Mouse (Mus musculus) hindbrain, embryonic 10.5 days (tissue): ENCODE results near the gene Cenpx. TPM values are rescaled to one million over a fixed set of nuclear protein-coding genes. Genes with fewer than 3 reads are reported as not detected.
"Not testable (repeated sequence)": the region's sequence is repeated elsewhere in the genome, so short reads cannot be mapped to it uniquely, and the experiment has no call there.

Experiments used
- DNase-seq: peaks from one replicate; pipeline ENCODE4 v3.0.0-alpha.2; 2017; ENCODE audit warnings: low spot score
- H3K27ac ChIP-seq: fragments of 300-500 bp; sonication (generic); 2 replicates; pipeline ENCODE4 v1.5.1; 2016; ENCODE audit warnings: mild to moderate bottlenecking, moderate library complexity
- H3K27me3 ChIP-seq: fragments of 300-500 bp; sonication (generic); 2 replicates; pipeline ENCODE4 v1.6.1; 2016; ENCODE audit warnings: mild to moderate bottlenecking; ENCODE audit not compliant: poor library complexity, insufficient read depth, severe bottlenecking
- H3K36me3 ChIP-seq: fragments of 300-500 bp; sonication (generic); 2 replicates; pipeline ENCODE4 v1.6.1; 2016; ENCODE audit warnings: mild to moderate bottlenecking, moderate library complexity
- H3K4me1 ChIP-seq: fragments of 300-500 bp; sonication (generic); replicated peaks from 2 replicates; pipeline ENCODE4 v1.6.1; 2016; ENCODE audit warnings: mild to moderate bottlenecking
- H3K4me3 ChIP-seq: fragments of 300-500 bp; sonication (generic); 2 replicates; pipeline ENCODE4 v1.5.1; 2016; ENCODE audit warnings: mild to moderate bottlenecking, moderate library complexity
- H3K9me3 ChIP-seq: fragments of 300-500 bp; sonication (generic); 2 replicates; pipeline ENCODE4 v1.6.1; 2016; ENCODE audit warnings: mild to moderate bottlenecking, moderate library complexity
- WGBS: fragments of 180-500 bp; shearing (Covaris S2); methylation state at CpG from one replicate; pipeline ENCODE4 v1.1.7; 2016; 5-methylcytosine and 5-hydroxymethylcytosine counted together
- polyA plus RNA-seq: library from polyadenylated mRNA; unstranded; fragments of >200 nt; fragmentation: Nextera tagmentation; extraction: Ambion mirVana; gene quantifications from 2 replicates; pipeline ENCODE4 v1.2.1, GENCODE M21; 2016

The Cenpx gene
- polyA plus RNA-seq, 1 experiment from 2014 or later = 137 TPM

- Histone ChIP-seq H3K36me3 (peaks cover 98% of the 10 kb centered on the region), H3K4me3 (no peak overlapping the region), H3K9me3 (no peaks in the 10 kb centered on the region), H3K27me3 (no peaks in the 10 kb centered on the region), H3K4me1 (peaks cover 23% of the 10 kb centered on the region), H3K27ac (no peak overlapping the region)
- no peak for DNase-seq
- WGBS = 92% methylated on average over 3 of the region's 3 CpGs
These were observed 30.0 kb downstream of the Cenpx start for GRCm38 (mm10) chr11:120683536-120683935.

DNA sequence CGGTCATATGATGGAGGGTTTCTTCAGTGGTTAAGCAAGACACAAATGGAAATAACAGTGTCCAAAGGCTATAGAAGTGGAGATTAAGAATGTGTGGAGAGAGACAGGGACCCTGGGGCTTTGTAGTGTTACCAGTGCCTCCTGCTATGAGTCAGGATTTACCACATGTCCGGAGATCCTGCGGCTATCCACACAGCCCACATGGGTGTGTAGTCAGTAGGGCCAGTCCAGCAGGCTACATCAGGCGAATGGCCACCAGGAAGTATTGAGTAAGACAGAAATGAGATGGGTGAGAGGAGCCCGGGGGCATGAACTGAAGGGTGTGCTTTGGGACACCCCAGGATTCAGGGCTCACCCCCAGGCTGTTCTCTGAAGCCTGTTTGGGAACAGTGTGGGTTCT is 30.9 kb downstream of the Cenpx start:
- no peak for DNase-seq
- WGBS = 95% methylated on average over 5 of the region's 5 CpGs
- Histone ChIP-seq H3K4me1 (peaks cover 23% of the 10 kb centered on the region), H3K4me3 (no peak overlapping the region), H3K36me3 (peaks cover 98% of the 10 kb centered on the region), H3K27me3 (no peaks in the 10 kb centered on the region), H3K9me3 (no peaks in the 10 kb centered on the region), H3K27ac (no peak overlapping the region)

GRCm38 (mm10) chr11:120679909-120680308 is 33.6 kb downstream of the Cenpx start:
- Histone ChIP-seq H3K4me3 (no peak overlapping the region), H3K27ac (no peak overlapping the region), H3K9me3 (no peaks in the 10 kb centered on the region), H3K4me1 (peaks cover 12% of the 10 kb centered on the region; the same call in 1 of the 2 replicates), H3K36me3 (peaks cover 97% of the 10 kb centered on the region), H3K27me3 (no peaks in the 10 kb centered on the region)
- no peak for DNase-seq
- WGBS = 83% methylated on average over 3 of the region's 3 CpGs

DNA sequence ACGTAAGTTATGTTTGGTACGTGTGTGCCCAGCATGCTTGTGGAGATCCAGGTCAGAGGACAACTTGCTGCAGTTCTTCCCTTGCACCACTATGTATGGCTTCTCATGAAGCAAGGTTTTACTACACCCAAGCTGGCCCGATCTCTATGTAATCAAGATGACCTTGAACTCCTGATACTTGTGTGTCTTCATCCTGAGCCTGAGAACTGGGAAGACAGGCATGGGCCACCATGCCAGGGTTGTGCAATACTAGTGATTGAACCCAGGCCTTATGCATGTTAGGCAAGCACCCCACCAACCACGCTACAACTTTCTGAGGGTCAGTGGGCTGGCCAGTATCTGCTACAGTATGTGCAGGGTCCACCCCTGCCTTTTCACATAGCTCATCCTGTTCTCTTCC is 36.6 kb downstream of the Cenpx start:
- Histone ChIP-seq H3K27me3 (no peaks in the 10 kb centered on the region), H3K4me3 (no peak overlapping the region), H3K36me3 (peaks cover 71% of the 10 kb centered on the region), H3K27ac (no peak overlapping the region), H3K9me3 (no peaks in the 10 kb centered on the region), H3K4me1 (peaks cover 28% of the 10 kb centered on the region)
- WGBS = 96% methylated on average over 4 of the region's 4 CpGs
- no peak for DNase-seq

GRCm38 (mm10) chr11:120675875-120676274 is 37.7 kb downstream of the Cenpx start:
- H3K27me3 ChIP-seq, DNase-seq, H3K4me3 ChIP-seq, H3K9me3 ChIP-seq, H3K27ac ChIP-seq: not testable (repeated sequence)
- peaks cover 60% of the 10 kb centered on the region for H3K36me3 ChIP-seq
- 89% methylated on average over 5 of the region's 5 CpGs for WGBS
- peaks cover 28% of the 10 kb centered on the region for H3K4me1 ChIP-seq

- Histone ChIP-seq H3K27ac (peak overlapping the region; percentile 99), H3K27me3 (no peaks in the 10 kb centered on the region), H3K4me1 (peaks cover 28% of the 10 kb centered on the region), H3K9me3 (no peaks in the 10 kb centered on the region), H3K4me3 (peak overlapping the region; percentile 79), H3K36me3 (peaks cover 38% of the 10 kb centered on the region)
- WGBS = 40% methylated on average over 12 of the region's 12 CpGs
- no peak for DNase-seq
These were observed 39.9 kb downstream of the Cenpx start for GRCm38 (mm10) chr11:120673594-120674122.

DNA sequence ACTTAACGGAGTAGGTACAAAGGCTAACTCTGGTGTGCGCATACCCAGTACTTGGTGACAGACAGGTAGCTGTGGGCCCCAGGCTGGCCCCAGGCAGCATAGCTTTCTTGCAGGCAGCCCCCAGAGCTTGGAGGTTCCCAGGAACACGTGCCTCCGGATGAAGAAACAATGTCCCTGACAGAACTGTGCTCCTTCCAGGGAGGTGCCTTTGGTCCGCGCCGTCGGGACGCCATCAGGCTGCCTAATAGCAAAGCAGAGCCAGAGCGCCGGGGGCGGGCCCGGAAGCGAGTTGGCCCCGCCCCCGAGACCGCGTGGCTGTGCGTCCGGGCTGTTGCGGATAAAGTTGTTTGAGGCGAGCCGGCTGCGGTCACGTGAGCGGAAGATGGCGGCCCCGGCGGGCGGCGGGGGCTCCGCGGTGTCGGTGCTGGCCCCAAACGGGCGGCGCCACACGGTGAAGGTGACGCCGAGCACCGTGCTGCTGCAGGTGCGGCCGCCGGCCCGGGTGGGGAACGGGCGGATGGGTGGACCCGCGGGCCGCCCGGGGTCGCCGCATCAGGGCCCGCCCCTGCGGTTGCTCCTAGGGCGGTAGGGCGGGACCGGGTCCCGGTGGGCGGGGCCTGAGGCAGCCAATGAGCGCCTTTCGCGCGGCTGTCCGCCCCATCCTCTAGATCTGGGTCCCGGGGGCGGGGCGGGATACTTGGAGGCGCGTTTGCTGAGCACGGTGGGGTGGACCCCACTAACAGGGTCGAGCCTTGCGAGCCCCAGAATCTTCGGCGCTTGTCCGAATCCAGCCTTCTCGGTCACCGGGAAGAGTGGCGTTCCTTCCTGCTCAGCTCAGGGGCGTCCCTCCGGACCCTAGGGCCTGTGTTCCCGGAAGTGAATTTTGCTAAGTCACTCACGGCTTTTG is 40.6 kb downstream of the Cenpx start, which contains the start of gene Aspscr1:
Aspscr1 (plus strand) TSS at position 287 of the 907 bp plus-strand sequence.
- Histone ChIP-seq H3K9me3 (no peaks in the 10 kb centered on the region), H3K36me3 (peaks cover 31% of the 10 kb centered on the region), H3K27ac (peak within 1 kb of the TSS; percentile 99), H3K27me3 (no peaks in the 10 kb centered on the region), H3K4me1 (peaks cover 25% of the 10 kb centered on the region), H3K4me3 (peak within 1 kb of the TSS; percentile 79)
- WGBS = 1% methylated on average over 83 of the region's 83 CpGs
- DNase-seq = peak; percentile 94

- DNase-seq = peak; percentile 28
- WGBS = 8% methylated on average over 3 of the region's 3 CpGs
- H3K9me3 ChIP-seq = no peaks in the 10 kb centered on the region
- no peaks in the 10 kb centered on the region for H3K36me3 ChIP-seq
- H3K4me3 ChIP-seq = peak overlapping the region; percentile 16
- no peak overlapping the region for H3K27ac ChIP-seq
- peaks cover 43% of the 10 kb centered on the region for H3K27me3 ChIP-seq
- peaks cover 16% of the 10 kb centered on the region for H3K4me1 ChIP-seq
These were observed 46.9 kb downstream of the Cenpx start for GRCm38 (mm10) chr11:120666617-120667016.

- H3K36me3 ChIP-seq = no peaks in the 10 kb centered on the region
- H3K4me1 ChIP-seq = peaks cover 28% of the 10 kb centered on the region
- no peak overlapping the region for H3K4me3 ChIP-seq
- H3K27ac ChIP-seq = no peak overlapping the region
- peak; percentile 27 for DNase-seq
- H3K27me3 ChIP-seq = peaks cover 55% of the 10 kb centered on the region
- H3K9me3 ChIP-seq = no peaks in the 10 kb centered on the region
- WGBS = 75% methylated on average over 3 of the region's 3 CpGs
These were observed 48.1 kb downstream of the Cenpx start for GRCm38 (mm10) chr11:120665406-120665805.

DNA sequence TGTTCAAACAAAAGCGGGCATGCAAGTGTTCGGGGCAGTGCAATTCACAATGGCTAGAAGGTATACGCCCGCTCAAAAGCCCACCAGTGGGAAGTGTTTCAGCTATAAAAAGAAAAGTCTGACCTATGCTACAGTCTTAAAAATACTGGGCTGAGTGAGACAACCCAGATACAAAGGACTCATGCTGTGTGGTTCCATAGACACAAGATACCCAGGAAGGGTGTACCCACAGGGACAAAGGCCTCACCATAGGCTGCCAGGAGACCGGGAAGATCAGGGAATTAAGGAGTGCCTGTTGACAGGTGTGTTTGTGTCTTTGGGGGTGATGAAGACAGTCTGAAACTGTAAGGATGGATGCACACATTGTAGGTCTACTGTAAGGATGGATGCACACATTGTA is 49.8 kb downstream of the Cenpx start:
- H3K4me1 ChIP-seq = peaks cover 45% of the 10 kb centered on the region
- WGBS = 65% methylated on average over 5 of the region's 5 CpGs

GRCm38 (mm10) chr11:120662759-120663158 is 50.8 kb downstream of the Cenpx start:
- no peaks in the 10 kb centered on the region for H3K9me3 ChIP-seq
- DNase-seq = no peak
- 56% methylated on average over 6 of the region's 6 CpGs for WGBS
- H3K27ac ChIP-seq = no peak overlapping the region
- H3K4me3 ChIP-seq = no peak overlapping the region
- H3K27me3 ChIP-seq = peaks cover 82% of the 10 kb centered on the region
- H3K36me3 ChIP-seq = no peaks in the 10 kb centered on the region
- H3K4me1 ChIP-seq = peaks cover 46% of the 10 kb centered on the region

More for the DNA sequence above, 49.8 kb downstream of the Cenpx start:
- Histone ChIP-seq H3K9me3 (no peaks in the 10 kb centered on the region), H3K27me3 (peaks cover 72% of the 10 kb centered on the region), H3K36me3 (no peaks in the 10 kb centered on the region), H3K27ac (no peak overlapping the region), H3K4me3 (no peak overlapping the region)
- DNase-seq = no peak

GRCm38 (mm10) chr11:120661076-120661460 is 52.5 kb downstream of the Cenpx start, which contains the start of gene Notum:
Gene Notum, minus strand, starts transcription at chr11:120661175.
- Histone ChIP-seq H3K9me3 (no peaks in the 10 kb centered on the region), H3K4me1 (peaks cover 36% of the 10 kb centered on the region), H3K4me3 (peak within 1 kb of the TSS; percentile 55), H3K36me3 (no peaks in the 10 kb centered on the region), H3K27me3 (peaks cover 94% of the 10 kb centered on the region), H3K27ac (peak within 1 kb of the TSS; percentile 74)
- peak; percentile 49 for DNase-seq
- under 1% methylated on average over 35 of the region's 35 CpGs for WGBS
